Mouse (Mus musculus): ENCODE data around the gene Bcas3.

GRCm38 (mm10) chr11:85571040-85571439 lies 218.1 kb downstream of the Bcas3 start:
- TF ChIP-seq CTCF (IDR thresholded peaks at IDR 0.05; ENCODE audit: extremely low read depth, insufficient read depth, insufficient read length, insufficient replicate concordance) (no peak), POLR2A (IDR thresholded peaks at IDR 0.05; ENCODE audit: low read depth, low read length) (no peak)
